Mouse (Mus musculus) monocyte, adult 59 days (primary cell): ENCODE measurements around the gene Hlx. TPM values are rescaled to one million over a fixed set of nuclear protein-coding genes. Genes with fewer than 3 reads are reported as not detected.

Experiments used
- total RNA-seq, 2 experiments: library from RNA; stranded (reverse); gene quantifications; one replicate each; pipeline ENCODE4 v1.2.4; 2023

Hlx gene
- total RNA-seq, result 10 to 100 TPM; 45.8 to 47.9 TPM

DNA sequence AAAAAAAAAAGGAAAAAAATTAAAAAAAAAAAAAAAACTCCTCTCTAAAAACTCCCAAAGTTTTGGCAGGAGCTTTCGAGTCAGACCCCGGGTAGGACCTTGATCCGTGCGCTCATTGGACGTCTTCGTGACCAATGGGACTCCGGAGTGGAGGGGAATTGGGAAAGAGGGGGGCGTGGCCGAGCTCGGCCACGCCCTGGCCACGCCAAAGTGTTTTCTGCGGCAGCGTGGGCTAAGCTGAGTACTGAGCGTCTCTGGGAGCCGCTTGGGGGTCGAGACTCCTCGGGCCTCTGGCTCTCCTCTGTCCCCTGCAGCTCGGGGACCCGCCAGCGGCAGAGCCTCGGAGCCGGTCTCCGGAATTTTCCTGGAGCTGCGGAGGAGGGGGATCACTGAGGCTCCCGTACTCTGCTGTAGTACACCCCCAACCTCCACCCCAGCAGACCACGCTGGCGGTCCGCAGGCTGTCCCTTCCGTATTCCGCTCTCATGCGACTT lies at the start of gene Hlx:
Hlx (minus strand) TSS at position 64 of the 494 bp plus-strand sequence.

Other genes starting within 250 kb of the Hlx start
- gene Marc1, start 78.7 kb upstream of the Hlx start, total RNA-seq, result not detected
- 100 to 1,000 TPM in 1 of 2 experiments, 10 to 100 TPM in 1; 99.9 to 126 TPM for gene Marc2, start 113.8 kb upstream of the Hlx start, total RNA-seq
- not detected for gene C130074G19Rik, start 150.6 kb upstream of the Hlx start, total RNA-seq